Mouse (Mus musculus): ENCODE data around the gene Zeb2. TPM values are rescaled to one million over a fixed set of nuclear protein-coding genes. Genes with fewer than 3 reads are reported as not detected.

Zeb2 gene
- polyA plus RNA-seq, 1 experiment = 9.8 TPM

DNA sequence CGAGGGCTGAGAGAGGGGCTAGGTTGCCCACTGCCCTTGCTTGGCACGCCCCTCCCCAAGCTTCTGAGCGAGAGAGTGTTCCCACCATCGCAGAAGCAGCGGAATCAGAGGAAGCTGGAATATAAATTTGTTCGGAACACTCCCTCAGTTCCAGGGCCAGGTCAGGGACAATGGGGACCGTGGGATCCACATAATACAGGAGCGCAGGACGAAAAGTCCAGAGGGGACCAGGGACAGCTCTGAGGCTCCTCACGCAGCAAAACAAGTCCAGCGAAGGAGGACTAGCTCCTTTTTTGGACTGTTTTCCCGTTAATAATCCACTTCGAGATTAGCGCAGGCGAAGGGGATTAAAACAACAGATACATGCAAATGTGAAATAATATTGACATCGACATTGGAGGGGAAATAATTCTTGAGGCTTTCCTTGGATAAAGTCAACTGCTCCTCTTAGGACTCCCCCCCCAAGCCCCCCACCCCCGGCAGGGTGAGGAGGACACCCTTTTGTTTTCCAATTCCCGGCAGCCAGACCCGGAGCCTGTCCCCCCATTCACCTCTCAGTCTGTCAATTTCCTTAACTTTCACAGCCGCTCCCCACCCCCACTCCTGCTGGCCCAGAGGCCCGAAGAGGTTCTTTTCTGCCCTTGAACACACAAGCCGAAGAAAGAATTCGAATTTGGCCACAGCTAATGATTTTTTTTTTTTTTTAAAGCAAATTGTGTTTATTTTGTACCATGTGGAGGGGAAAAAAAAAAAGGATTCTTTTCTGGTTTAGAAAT, 1.3 kb downstream of the Zeb2 start:
- H3K36me3 ChIP-seq (ENCODE audit: control insufficient read depth, insufficient read depth) = no peaks in the 10 kb centered on the region
- TF ChIP-seq MYOD1 (IDR thresholded peaks at IDR 0.05; ENCODE audit: control insufficient read depth, insufficient read length, low read depth) (no peak), CTCF (IDR thresholded peaks at IDR 0.05; ENCODE audit: control insufficient read depth, insufficient read depth, insufficient read length) (no peak)
- H3K4me3 ChIP-seq (ENCODE audit: insufficient read depth, poor library complexity, severe bottlenecking) = peak overlapping the region; percentile 48
- H3ac ChIP-seq (ENCODE audit: control insufficient read depth, insufficient read length, low read depth) = peak overlapping the region; percentile 57
- H3K79me2 ChIP-seq (ENCODE audit: control insufficient read depth, insufficient read depth) = peaks cover 17% of the 10 kb centered on the region
- H3K79me3 ChIP-seq (ENCODE audit: low read depth) = peaks cover 6% of the 10 kb centered on the region
- no peaks in the 10 kb centered on the region for H3K27me3 ChIP-seq (ENCODE audit: control insufficient read depth, insufficient read depth, insufficient read length)

DNA sequence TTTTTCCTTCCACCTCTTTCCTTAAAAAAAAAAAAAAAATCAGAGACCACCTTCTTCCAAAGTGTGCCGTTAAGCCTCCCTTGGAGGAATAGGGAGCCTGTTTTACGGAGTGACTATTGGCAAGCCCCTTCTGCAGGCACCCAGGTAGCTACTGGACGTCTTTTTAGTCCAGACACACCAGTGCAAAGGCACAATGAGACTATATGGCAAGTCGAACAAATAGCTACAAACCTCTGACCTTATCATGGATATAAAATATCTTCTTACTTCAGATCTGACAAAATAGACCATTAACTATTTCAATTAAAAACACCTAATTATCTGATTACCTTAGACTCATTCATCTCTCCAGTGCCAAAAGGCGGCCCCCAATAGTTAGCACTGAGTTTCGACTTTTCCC, 2.0 kb downstream of the Zeb2 start:
- no peak for TF ChIP-seq MAX (IDR thresholded peaks at IDR 0.05)
- no peak for TF ChIP-seq USF1 (IDR thresholded peaks at IDR 0.05; ENCODE audit: low read depth)
- TF ChIP-seq CEBPB (IDR thresholded peaks at IDR 0.05; ENCODE audit: low read depth) = no peak
- TF ChIP-seq CTCF (IDR thresholded peaks at IDR 0.05; ENCODE audit: control insufficient read depth, insufficient read depth, insufficient read length) = no peak
- no peak for TF ChIP-seq FOSL1 (IDR thresholded peaks at IDR 0.05; ENCODE audit: insufficient read depth, low read length, poor library complexity, severe bottlenecking)
- TF ChIP-seq MYOD1 (IDR thresholded peaks at IDR 0.05; ENCODE audit: control insufficient read depth, insufficient read length, low read depth) = no peak
- no peak for TF ChIP-seq MYOG (IDR thresholded peaks at IDR 0.05; ENCODE audit: control insufficient read depth, extremely low read depth, insufficient read length)
- Histone ChIP-seq H3K79me2 (ENCODE audit: control insufficient read depth, insufficient read depth) (peaks cover 24% of the 10 kb centered on the region), H3K79me3 (ENCODE audit: low read depth) (peaks cover 9% of the 10 kb centered on the region), H3ac (ENCODE audit: control insufficient read depth, insufficient read length, low read depth) (no peak overlapping the region), H3K27me3 (ENCODE audit: control insufficient read depth, insufficient read depth, insufficient read length) (no peaks in the 10 kb centered on the region), H3K4me3 (ENCODE audit: insufficient read depth, poor library complexity, severe bottlenecking) (no peak overlapping the region), H3K36me3 (ENCODE audit: control insufficient read depth, insufficient read depth) (no peaks in the 10 kb centered on the region)

DNA sequence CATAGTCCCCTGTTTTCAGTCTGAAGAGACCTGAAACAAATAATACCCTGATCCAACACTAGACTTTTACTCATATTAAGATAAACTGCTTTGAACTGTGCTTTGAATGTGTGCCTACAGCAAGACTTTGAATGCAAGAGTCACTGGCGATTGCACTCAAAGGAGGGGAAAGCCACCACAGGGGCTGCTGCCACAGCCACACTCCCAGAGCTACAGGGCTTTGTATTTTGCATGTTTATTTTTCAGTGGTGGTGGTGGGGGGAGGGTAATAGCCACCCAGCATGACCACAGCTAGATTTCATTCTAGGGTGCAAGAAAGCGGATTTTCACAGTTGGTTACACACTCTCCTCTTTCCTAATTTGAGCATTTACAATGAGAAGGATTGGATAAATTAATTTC, 2.6 kb downstream of the Zeb2 start:
- Histone ChIP-seq H3ac (ENCODE audit: control insufficient read depth, insufficient read length, low read depth) (no peak overlapping the region), H3K36me3 (ENCODE audit: control insufficient read depth, insufficient read depth) (no peaks in the 10 kb centered on the region)

DNA sequence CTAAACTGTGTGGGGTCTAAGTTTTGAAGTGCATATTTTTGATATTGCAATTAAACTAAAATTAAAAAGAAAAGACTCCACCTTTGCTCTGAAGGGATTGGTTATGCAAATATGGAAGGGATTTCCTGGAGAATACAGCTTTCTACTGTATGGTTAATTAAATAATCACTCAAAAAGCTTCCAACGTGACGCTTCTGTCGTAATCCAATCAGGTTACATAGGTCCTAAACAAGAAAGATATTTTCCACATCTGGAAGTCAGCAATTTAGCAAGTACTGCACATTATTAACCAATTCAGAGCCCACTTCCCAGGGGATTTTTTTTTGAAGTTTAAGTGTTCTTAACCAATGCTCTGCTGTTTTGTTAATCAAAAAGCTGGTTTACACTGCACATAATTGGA, 3.3 kb downstream of the Zeb2 start:
- no peak overlapping the region for H3K4me3 ChIP-seq (ENCODE audit: insufficient read depth, poor library complexity, severe bottlenecking)
- peaks cover 37% of the 10 kb centered on the region for H3K79me2 ChIP-seq (ENCODE audit: control insufficient read depth, insufficient read depth)
- H3K27me3 ChIP-seq (ENCODE audit: control insufficient read depth, insufficient read depth, insufficient read length) = no peaks in the 10 kb centered on the region
- peaks cover 15% of the 10 kb centered on the region for H3K79me3 ChIP-seq (ENCODE audit: low read depth)
- no peak for TF ChIP-seq USF1 (IDR thresholded peaks at IDR 0.05; ENCODE audit: low read depth)
- TF ChIP-seq CEBPB (IDR thresholded peaks at IDR 0.05; ENCODE audit: low read depth) = no peak
- no peak for TF ChIP-seq MYOD1 (IDR thresholded peaks at IDR 0.05; ENCODE audit: control insufficient read depth, insufficient read length, low read depth)
- no peak for TF ChIP-seq FOSL1 (IDR thresholded peaks at IDR 0.05; ENCODE audit: insufficient read depth, low read length, poor library complexity, severe bottlenecking)
- no peak for TF ChIP-seq MYOG (IDR thresholded peaks at IDR 0.05; ENCODE audit: control insufficient read depth, extremely low read depth, insufficient read length)
- no peak for TF ChIP-seq CTCF (IDR thresholded peaks at IDR 0.05; ENCODE audit: control insufficient read depth, insufficient read depth, insufficient read length)
- no peak for TF ChIP-seq MAX (IDR thresholded peaks at IDR 0.05)
- no peaks in the 10 kb centered on the region for H3K36me3 ChIP-seq (ENCODE audit: control insufficient read depth, insufficient read depth)
- no peak overlapping the region for H3ac ChIP-seq (ENCODE audit: control insufficient read depth, insufficient read length, low read depth)

More for the DNA sequence above, 2.6 kb downstream of the Zeb2 start:
- Histone ChIP-seq H3K4me3 (ENCODE audit: insufficient read depth, poor library complexity, severe bottlenecking) (no peak overlapping the region), H3K79me3 (ENCODE audit: low read depth) (peaks cover 11% of the 10 kb centered on the region), H3K79me2 (ENCODE audit: control insufficient read depth, insufficient read depth) (peaks cover 31% of the 10 kb centered on the region), H3K27me3 (ENCODE audit: control insufficient read depth, insufficient read depth, insufficient read length) (no peaks in the 10 kb centered on the region)
- TF ChIP-seq USF1 (IDR thresholded peaks at IDR 0.05; ENCODE audit: low read depth) = no peak
- no peak for TF ChIP-seq MYOG (IDR thresholded peaks at IDR 0.05; ENCODE audit: control insufficient read depth, extremely low read depth, insufficient read length)
- TF ChIP-seq CEBPB (IDR thresholded peaks at IDR 0.05; ENCODE audit: low read depth) = no peak
- TF ChIP-seq CTCF (IDR thresholded peaks at IDR 0.05; ENCODE audit: control insufficient read depth, insufficient read depth, insufficient read length) = no peak
- TF ChIP-seq MYOD1 (IDR thresholded peaks at IDR 0.05; ENCODE audit: control insufficient read depth, insufficient read length, low read depth) = no peak
- no peak for TF ChIP-seq MAX (IDR thresholded peaks at IDR 0.05)

DNA sequence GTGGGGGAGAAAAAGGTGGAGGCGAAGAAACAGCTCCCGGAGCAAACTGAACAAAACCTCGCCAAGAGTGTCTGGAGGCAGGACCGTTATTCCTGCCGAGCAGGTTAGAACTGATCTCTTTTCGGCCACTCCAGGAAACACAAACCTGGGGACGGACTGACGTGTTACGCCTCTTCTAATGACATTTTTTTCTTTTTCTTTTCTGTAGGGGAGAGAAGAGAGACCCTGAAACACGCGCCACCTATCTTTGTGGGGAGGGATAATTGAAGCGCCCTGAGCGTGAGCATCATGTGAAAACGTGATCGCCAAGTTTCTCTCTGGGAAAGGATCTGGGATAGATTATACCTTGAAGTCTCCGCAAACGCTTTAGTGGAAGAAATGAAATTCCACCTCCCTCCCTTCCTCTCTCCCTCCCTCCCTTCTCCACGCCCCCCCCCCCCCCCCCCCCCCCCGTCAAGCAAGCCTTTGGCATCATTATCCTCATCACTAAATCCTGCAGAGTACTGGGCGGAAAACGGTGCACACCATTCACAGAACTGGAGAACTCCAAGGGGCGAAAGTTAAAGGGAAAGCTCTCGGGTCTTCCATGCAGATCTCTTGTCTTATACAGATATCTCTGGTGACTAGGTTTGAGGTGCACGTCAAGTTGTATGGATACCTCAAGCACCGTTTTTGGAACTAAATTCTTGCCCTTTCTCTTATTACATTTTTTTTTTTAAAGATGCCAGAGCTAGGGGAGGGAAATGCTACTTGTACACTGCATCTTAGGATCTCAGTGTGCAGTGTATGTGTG, 4.1 kb downstream of the Zeb2 start:
- TF ChIP-seq USF1 (IDR thresholded peaks at IDR 0.05; ENCODE audit: low read depth) = no peak
- no peak for TF ChIP-seq MYOD1 (IDR thresholded peaks at IDR 0.05; ENCODE audit: control insufficient read depth, insufficient read length, low read depth)
- TF ChIP-seq CTCF (IDR thresholded peaks at IDR 0.05; ENCODE audit: control insufficient read depth, insufficient read depth, insufficient read length) = no peak
- no peak for TF ChIP-seq MAX (IDR thresholded peaks at IDR 0.05)
- no peak for TF ChIP-seq MYOG (IDR thresholded peaks at IDR 0.05; ENCODE audit: control insufficient read depth, extremely low read depth, insufficient read length)
- no peak for TF ChIP-seq FOSL1 (IDR thresholded peaks at IDR 0.05; ENCODE audit: insufficient read depth, low read length, poor library complexity, severe bottlenecking)
- no peak for TF ChIP-seq CEBPB (IDR thresholded peaks at IDR 0.05; ENCODE audit: low read depth)
- Histone ChIP-seq H3ac (ENCODE audit: control insufficient read depth, insufficient read length, low read depth) (peak overlapping the region; percentile 46), H3K4me3 (ENCODE audit: insufficient read depth, poor library complexity, severe bottlenecking) (peak overlapping the region; percentile 79), H3K36me3 (ENCODE audit: control insufficient read depth, insufficient read depth) (no peaks in the 10 kb centered on the region), H3K27me3 (ENCODE audit: control insufficient read depth, insufficient read depth, insufficient read length) (no peaks in the 10 kb centered on the region), H3K79me2 (ENCODE audit: control insufficient read depth, insufficient read depth) (peaks cover 46% of the 10 kb centered on the region), H3K79me3 (ENCODE audit: low read depth) (peaks cover 22% of the 10 kb centered on the region)

Data from C2C12 (cell line).